Mouse (Mus musculus) MEL (cell line): ENCODE measurements around the gene Mapk8ip1. TPM values are rescaled to one million over a fixed set of nuclear protein-coding genes. Genes with fewer than 3 reads are reported as not detected.

Source experiments
- DNase-seq: peaks from one replicate; pipeline ENCODE4 v3.0.0; 2011; ENCODE audit warnings: low read depth, low spot score
- H3K27ac ChIP-seq: 2 replicates; pipeline ENCODE4 v1.5.1; 2012; ENCODE audit warnings: low read depth, mild to moderate bottlenecking, control low read depth, low read length, moderate library complexity; ENCODE audit not compliant: control insufficient read depth
- H3K27me3 ChIP-seq, 2 experiments: fragments of 150-350 bp in 1 of 2; sonication (generic) in 1 of 2; 2 replicates each; pipeline ENCODE4 v1.6.1; 2012; ENCODE audit warnings: low read length in 2 of 2, mild to moderate bottlenecking in 2 of 2, improper control_type of control experiment in 1 of 2, moderate library complexity in 1 of 2; ENCODE audit not compliant: insufficient read depth in 2 of 2, control insufficient read depth in 1 of 2
- H3K36me3 ChIP-seq, 2 experiments: 2 replicates each; pipeline ENCODE4 v1.6.1; 2012 to 2014; ENCODE audit warnings: low read length in 2 of 2, improper control_type of control experiment in 1 of 2, inconsistent platforms in 1 of 2, mild to moderate bottlenecking in 1 of 2; ENCODE audit not compliant: insufficient read depth in 2 of 2, control insufficient read depth in 1 of 2
- H3K4me1 ChIP-seq, 2 experiments: fragments of 150-350 bp in 1 of 2; sonication (generic) in 1 of 2; 2 replicates each; pipeline ENCODE4 v1.6.1; 2012; ENCODE audit warnings: low read length in 2 of 2, improper control_type of control experiment in 1 of 2, mild to moderate bottlenecking in 1 of 2; ENCODE audit not compliant: insufficient read depth in 2 of 2, control insufficient read depth in 1 of 2
- H3K4me3 ChIP-seq, 2 experiments: fragments of 150-350 bp in 1 of 2; sonication (generic) in 1 of 2; 2 replicates each; pipeline ENCODE4 v1.5.1; 2012; ENCODE audit warnings: low read depth in 2 of 2, low read length in 2 of 2, mild to moderate bottlenecking in 2 of 2, moderate library complexity in 2 of 2, control low read depth in 1 of 2, improper control_type of control experiment in 1 of 2; ENCODE audit not compliant: control insufficient read depth in 1 of 2, insufficient read depth in 1 of 2
- H3K79me2 ChIP-seq: 2 replicates; pipeline ENCODE4 v1.6.1; 2012; ENCODE audit warnings: mild to moderate bottlenecking, low read length, moderate library complexity; ENCODE audit not compliant: control insufficient read depth, poor library complexity, insufficient read depth
- H3K9ac ChIP-seq: 2 replicates; pipeline ENCODE4 v1.6.1; 2012; ENCODE audit warnings: low read depth, mild to moderate bottlenecking, control low read depth, low read length, moderate library complexity; ENCODE audit not compliant: control insufficient read depth, poor library complexity, severe bottlenecking
- H3K9me3 ChIP-seq: fragments of 150-350 bp; sonication (generic); replicated peaks from 2 replicates; pipeline ENCODE4 v1.6.1; 2012; ENCODE audit warnings: mild to moderate bottlenecking, low read length, improper control_type of control experiment, moderate library complexity; ENCODE audit not compliant: insufficient read depth
- CHD1 ChIP-seq: IDR thresholded peaks from 2 replicates; pipeline ENCODE4 v1.6.1; 2012; ENCODE audit warnings: low read depth, mild to moderate bottlenecking, inconsistent platforms, low read length, improper control_type of control experiment
- CTCF ChIP-seq, 3 experiments: IDR thresholded peaks in 2 of 3; conservative IDR thresholded peaks in 1 of 3; 2 replicates each; pipeline ENCODE4 v1.5.1; 2011 to 2012; ENCODE audit warnings: low read length in 3 of 3, low read depth in 2 of 3, mild to moderate bottlenecking in 2 of 3, improper control_type of control experiment in 1 of 3, inconsistent platforms in 1 of 3, mixed read lengths in 1 of 3, moderate library complexity in 1 of 3; ENCODE audit not compliant: control insufficient read depth in 1 of 3, insufficient read depth in 1 of 3, poor library complexity in 1 of 3, severe bottlenecking in 1 of 3
- ELF1 ChIP-seq: IDR thresholded peaks from 2 replicates; pipeline ENCODE4 v1.6.1; 2014; ENCODE audit warnings: low read depth, mild to moderate bottlenecking, inconsistent platforms, low read length, improper control_type of control experiment, moderate library complexity
- EP300 ChIP-seq, 2 experiments: IDR thresholded peaks; 2 replicates each; pipeline ENCODE4 v1.6.1; 2011; ENCODE audit warnings: improper control_type of control experiment in 2 of 2, low read length in 2 of 2, low read depth in 1 of 2, mild to moderate bottlenecking in 1 of 2
- GABPA ChIP-seq: IDR thresholded peaks from 2 replicates; pipeline ENCODE4 v1.6.1; 2012; ENCODE audit warnings: low read depth, mild to moderate bottlenecking, inconsistent platforms, low read length, improper control_type of control experiment, moderate library complexity
- GATA1 ChIP-seq: IDR thresholded peaks from 2 replicates; pipeline ENCODE4 v1.6.1; 2011; ENCODE audit warnings: low read depth, low read length, improper control_type of control experiment
- HCFC1 ChIP-seq: IDR thresholded peaks from 2 replicates; pipeline ENCODE4 v1.6.1; 2012; ENCODE audit warnings: low read depth, mild to moderate bottlenecking, inconsistent platforms, low read length, improper control_type of control experiment, moderate library complexity
- KAT2A ChIP-seq: conservative IDR thresholded peaks from 2 replicates; pipeline ENCODE4 v1.6.1; 2012; ENCODE audit warnings: low read depth, low read length, improper control_type of control experiment, inconsistent platforms
- MAX ChIP-seq: IDR thresholded peaks from 2 replicates; pipeline ENCODE4 v1.6.1; 2011; ENCODE audit warnings: low read length, improper control_type of control experiment
- MEF2A ChIP-seq: IDR thresholded peaks from 2 replicates; pipeline ENCODE4 v1.6.1; 2014; ENCODE audit warnings: low read depth, mild to moderate bottlenecking, inconsistent platforms, low read length, improper control_type of control experiment; ENCODE audit not compliant: poor library complexity, insufficient replicate concordance, severe bottlenecking; ENCODE audit errors: extremely low read depth
- MYB ChIP-seq: IDR thresholded peaks from 2 replicates; pipeline ENCODE4 v1.6.1; 2011; ENCODE audit warnings: mild to moderate bottlenecking, low read depth, low read length, improper control_type of control experiment
- NELFE ChIP-seq: IDR thresholded peaks from 2 replicates; pipeline ENCODE4 v1.6.1; 2011; ENCODE audit warnings: low read depth, low read length, improper control_type of control experiment
- POLR2AphosphoS2 ChIP-seq: IDR thresholded peaks from 2 replicates; pipeline ENCODE4 v1.6.1; 2011; ENCODE audit warnings: low read length, improper control_type of control experiment
- POLR2AphosphoS5 ChIP-seq: IDR thresholded peaks from 2 replicates; pipeline ENCODE4 v1.6.1; 2012; ENCODE audit warnings: low read depth, borderline replicate concordance, mild to moderate bottlenecking, inconsistent platforms, low read length, moderate library complexity, mixed read lengths
- RCOR1 ChIP-seq: IDR thresholded peaks from 2 replicates; pipeline ENCODE4 v1.6.1; 2012; ENCODE audit warnings: low read depth, mild to moderate bottlenecking, inconsistent platforms, low read length, improper control_type of control experiment
- SMC3 ChIP-seq: IDR thresholded peaks from 2 replicates; pipeline ENCODE4 v1.6.1; 2011; ENCODE audit warnings: low read depth, low read length, improper control_type of control experiment
- TAL1 ChIP-seq: IDR thresholded peaks from 2 replicates; pipeline ENCODE4 v1.6.1; 2012; ENCODE audit warnings: mild to moderate bottlenecking, inconsistent platforms, low read length, moderate library complexity, mixed read lengths
- TBP ChIP-seq: IDR thresholded peaks from 2 replicates; pipeline ENCODE4 v1.8.0; 2011; ENCODE audit warnings: low read depth, low read length, improper control_type of control experiment
- TCF12 ChIP-seq: IDR thresholded peaks from 2 replicates; pipeline ENCODE4 v1.6.1; 2014; ENCODE audit warnings: low read depth, mild to moderate bottlenecking, inconsistent platforms, low read length, improper control_type of control experiment, moderate library complexity
- UBTF ChIP-seq: IDR thresholded peaks from 2 replicates; pipeline ENCODE4 v1.6.1; 2012; ENCODE audit warnings: low read depth, mild to moderate bottlenecking, inconsistent platforms, low read length, improper control_type of control experiment, moderate library complexity, borderline replicate concordance; ENCODE audit not compliant: insufficient read depth
- USF2 ChIP-seq, 2 experiments: IDR thresholded peaks; 2 replicates each; pipeline ENCODE4 v1.6.1; 2011 to 2012; ENCODE audit warnings: improper control_type of control experiment in 2 of 2, low read length in 2 of 2, borderline replicate concordance in 1 of 2, inconsistent platforms in 1 of 2, low read depth in 1 of 2, mild to moderate bottlenecking in 1 of 2; ENCODE audit not compliant: insufficient read depth in 1 of 2
- ZMIZ1 ChIP-seq: IDR thresholded peaks from 2 replicates; pipeline ENCODE4 v1.6.1; 2012; ENCODE audit warnings: low read depth, mild to moderate bottlenecking, inconsistent platforms, low read length, improper control_type of control experiment, moderate library complexity
- polyA plus RNA-seq, 2 experiments: library from polyadenylated mRNA; stranded (reverse) in 1 of 2; unstranded in 1 of 2; fragments of >175 nt in 1 of 2; fragments of >200 nt in 1 of 2; gene quantifications; 2 replicates each; pipeline versions ENCODE4 v1.2.1 to v1.2.4; 2012; ENCODE audit warnings: low replicate concordance in 2 of 2, low read depth in 1 of 2; ENCODE audit not compliant: insufficient read length in 2 of 2, insufficient read depth in 1 of 2, missing spikeins in 1 of 2
- total RNA-seq: library from RNA; depleted of rRNA; stranded (reverse); fragments of 300-350 nt; gene quantifications from 2 replicates; pipeline ENCODE4 v1.2.3, GENCODE M21; 2012

Gene Mapk8ip1
- total and polyA plus RNA-seq, 3 experiments, result 2.5 to 3.8 TPM; not detected in 1

DNA sequence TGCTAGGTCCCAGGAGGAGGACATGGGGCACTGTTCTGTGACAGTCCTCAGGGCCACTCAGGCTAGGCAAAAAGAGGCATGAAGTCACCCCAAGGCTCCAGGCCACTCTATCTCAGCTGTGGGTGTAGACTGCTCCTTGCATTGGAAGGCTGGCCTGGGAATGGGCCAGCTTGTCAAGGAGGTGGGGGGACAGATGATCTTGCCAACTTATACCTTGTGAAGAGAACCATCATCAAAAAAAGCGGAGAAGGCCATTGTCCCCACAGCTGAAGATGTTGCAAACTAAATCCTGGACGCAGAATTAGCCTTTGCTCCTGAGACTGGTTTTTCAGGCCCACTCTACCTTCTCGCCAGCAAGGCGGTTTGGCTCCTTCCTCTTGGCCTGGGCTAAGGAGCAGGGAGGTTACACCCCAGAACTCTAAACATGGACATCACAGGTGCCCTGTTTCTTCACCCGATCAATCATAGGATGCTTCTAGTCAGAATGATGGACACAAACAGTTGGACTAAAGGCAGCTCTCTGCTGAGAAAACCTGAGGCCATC, 2.8 kb upstream of the Mapk8ip1 start:
- no peak overlapping the region for H3K4me3 ChIP-seq
- H3K79me2 ChIP-seq, result no peaks in the 10 kb centered on the region
- no peaks in the 10 kb centered on the region for H3K9me3 ChIP-seq
- 0 out of 4 replicates have a peak, but pooled peaks cover 0 to 5% of the 10 kb centered on the region in 2 experiments for H3K4me1 ChIP-seq
- TF ChIP-seq USF2 (IDR thresholded peaks at IDR 0.05; ENCODE audit: borderline replicate concordance in 1 of 2, insufficient read depth in 1 of 2, low read depth in 1 of 2, low read length in 2 of 2), result no peak
- no peak for TF ChIP-seq TAL1
- TF ChIP-seq GABPA, result no peak
- TF ChIP-seq MAX, result no peak
- TF ChIP-seq EP300 (IDR thresholded peaks at IDR 0.05; ENCODE audit: low read depth in 1 of 2, low read length in 2 of 2), result no peak
- TF ChIP-seq ZMIZ1, result no peak
- TF ChIP-seq RCOR1, result no peak
- no peak for TF ChIP-seq KAT2A
- no peak for TF ChIP-seq TBP
- no peak for TF ChIP-seq MYB
- no peak for TF ChIP-seq ELF1
- TF ChIP-seq, all 39 proteins: peak for 0
- no peak for DNase-seq
- no peak overlapping the region for H3K9ac ChIP-seq
- H3K27ac ChIP-seq, result no peak overlapping the region
- peaks cover 0 to 10% of the 10 kb centered on the region in 2 experiments; a peak in 3 of 4 replicates for H3K36me3 ChIP-seq
- no peaks in the 10 kb centered on the region for H3K27me3 ChIP-seq

DNA sequence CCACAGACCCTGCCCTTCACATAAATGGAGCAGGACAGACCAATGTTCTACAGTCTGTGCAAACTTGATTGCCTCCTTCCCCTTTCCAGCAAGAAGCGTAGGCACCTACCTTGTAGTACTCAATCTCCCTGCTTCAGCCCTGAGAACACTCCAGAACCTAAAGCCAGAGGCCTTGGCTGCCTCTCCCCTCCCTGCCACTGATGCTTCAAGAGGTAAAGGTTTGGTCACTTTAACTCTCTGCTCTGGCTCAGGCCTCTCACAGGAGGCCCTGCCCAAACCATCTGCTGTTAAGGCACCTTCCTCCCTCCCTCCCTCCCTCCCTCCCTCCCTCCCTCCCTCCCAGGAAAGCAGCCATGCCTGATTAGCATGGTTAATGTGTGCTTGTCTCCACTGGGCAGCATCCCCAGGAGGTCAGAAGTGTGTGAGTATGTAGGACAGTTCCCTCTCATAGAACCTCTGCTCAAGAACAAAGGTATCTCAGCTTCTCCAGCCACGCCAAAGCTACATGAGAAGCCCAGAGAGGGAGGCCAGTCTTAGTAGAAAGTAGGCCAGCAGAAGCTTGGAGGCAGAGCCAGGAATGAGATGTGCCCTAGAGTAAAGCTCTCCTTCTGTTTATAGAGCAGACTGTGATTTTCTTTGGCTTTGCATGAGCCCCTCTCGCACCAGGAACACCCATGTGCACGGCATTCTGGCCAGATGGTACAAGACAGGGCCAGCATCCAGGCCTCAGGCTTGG, 1.7 kb upstream of the Mapk8ip1 start:
- Histone ChIP-seq H3K27ac (no peak overlapping the region), H3K4me3 (no peak overlapping the region), H3K4me1 (0 out of 4 replicates have a peak, but pooled peaks cover 0 to 5% of the 10 kb centered on the region in 2 experiments), H3K79me2 (no peaks in the 10 kb centered on the region), H3K9ac (no peak overlapping the region), H3K27me3 (no peaks in the 10 kb centered on the region), H3K36me3 (peaks cover 0 to 7% of the 10 kb centered on the region in 2 experiments; a peak in 3 of 4 replicates), H3K9me3 (no peaks in the 10 kb centered on the region)
- no peak for TF ChIP-seq POLR2AphosphoS2
- TF ChIP-seq TBP, result no peak
- TF ChIP-seq HCFC1, result no peak
- no peak for TF ChIP-seq CHD1
- no peak for TF ChIP-seq NELFE
- no peak for TF ChIP-seq GABPA
- no peak for TF ChIP-seq ZMIZ1
- TF ChIP-seq UBTF, result no peak
- TF ChIP-seq POLR2AphosphoS5, result no peak
- TF ChIP-seq MEF2A, result no peak
- no peak for TF ChIP-seq SMC3
- no peak for TF ChIP-seq TCF12
- TF ChIP-seq CTCF (IDR thresholded peaks at IDR 0.05 in 2 of 3, conservative IDR thresholded peaks at IDR 0.05 in 1 of 3; ENCODE audit: control insufficient read depth in 1 of 3, insufficient read depth in 1 of 3, low read depth in 2 of 3, low read length in 3 of 3, poor library complexity in 1 of 3, severe bottlenecking in 1 of 3), result no peak
- TF ChIP-seq GATA1, result no peak
- no peak for DNase-seq
